Mouse (Mus musculus) lung, adult 2 months (tissue): ENCODE results near the gene Tcf7.

Experiments used
- CTCF ChIP-seq: fragments of 200-500 bp; IDR thresholded peaks from 2 replicates; pipeline ENCODE4 v1.5.1; 2011; ENCODE audit warnings: mild to moderate bottlenecking, low read length, control low read depth; ENCODE audit not compliant: insufficient read depth
- POLR2A ChIP-seq: fragments of 200-500 bp; IDR thresholded peaks from 2 replicates; pipeline ENCODE4 v1.6.1; 2011; ENCODE audit warnings: low read depth, mild to moderate bottlenecking, control low read depth, low read length, borderline replicate concordance; ENCODE audit errors: extremely low read depth

- TF ChIP-seq CTCF = no peak
- no peak for TF ChIP-seq POLR2A
Observed at GRCm38 (mm10) chr11:52298955-52299354, 16.1 kb upstream of the Tcf7 start.
